Mouse (Mus musculus): ENCODE results near the gene Ypel2. TPM values are rescaled to one million over a fixed set of nuclear protein-coding genes. Genes with fewer than 3 reads are reported as not detected.

Gene Ypel2
- polyA plus RNA-seq, 1 experiment from 2014 or later, result 22.8 TPM

- H3K27ac ChIP-seq (replicated peaks in 1 of 2; ENCODE audit: control insufficient read depth in 1 of 2, insufficient read depth in 1 of 2, low read depth in 2 of 2, low read length in 2 of 2), result peak overlapping the region; percentile 83 to 94
- no peaks in the 10 kb centered on the region for H3K27me3 ChIP-seq (ENCODE audit: control insufficient read depth, insufficient read depth, low read length)
- WGBS, result 52% methylated on average over 11 of the region's 11 CpGs
- H3K9ac ChIP-seq (ENCODE audit: low read length), result peak overlapping the region; percentile 44
- no peak overlapping the region for H3K4me3 ChIP-seq (ENCODE audit: control insufficient read depth in 1 of 2, insufficient read depth in 1 of 2, low read depth in 1 of 2, low read length in 2 of 2)
- H3K9me3 ChIP-seq (ENCODE audit: control insufficient read depth, low read length), result no peaks in the 10 kb centered on the region
- peaks cover 8% of the 10 kb centered on the region; the same call in 1 of the 2 replicates for H3K36me3 ChIP-seq (ENCODE audit: control insufficient read depth, insufficient read depth, low read length)
- H3K4me1 ChIP-seq (ENCODE audit: control insufficient read depth in 2 of 2, insufficient read depth in 2 of 2, low read length in 2 of 2), result peaks cover 66 to 91% of the 10 kb centered on the region in 2 experiments
- ATAC-seq (ENCODE audit: insufficient number of reproducible peaks, insufficient read depth, low FRiP score, low read depth), result peak; percentile 62
- H3K4me2 ChIP-seq (ENCODE audit: low read length), result peak overlapping the region; percentile 37
Measured at GRCm38 (mm10) chr11:86961510-86962303, 31.8 kb downstream of the Ypel2 start.

GRCm38 (mm10) chr11:86960331-86960730 lies 33.2 kb downstream of the Ypel2 start:
- H3K9me3 ChIP-seq (ENCODE audit: control insufficient read depth, low read length), result no peaks in the 10 kb centered on the region
- H3K27me3 ChIP-seq (ENCODE audit: control insufficient read depth, insufficient read depth, low read length), result no peaks in the 10 kb centered on the region
- no peak overlapping the region for H3K4me3 ChIP-seq (ENCODE audit: control insufficient read depth in 1 of 2, insufficient read depth in 1 of 2, low read depth in 1 of 2, low read length in 2 of 2)
- H3K9ac ChIP-seq (ENCODE audit: low read length), result no peak overlapping the region; the same call in 1 of the 2 replicates
- H3K27ac ChIP-seq (replicated peaks in 1 of 2; ENCODE audit: control insufficient read depth in 1 of 2, insufficient read depth in 1 of 2, low read depth in 2 of 2, low read length in 2 of 2), result peak overlapping the region; percentile 46 to 94; a peak in 2 of 4 replicates
- H3K4me1 ChIP-seq (ENCODE audit: control insufficient read depth in 2 of 2, insufficient read depth in 2 of 2, low read length in 2 of 2), result peaks cover 77 to 98% of the 10 kb centered on the region in 2 experiments
- no peak overlapping the region for H3K4me2 ChIP-seq (ENCODE audit: low read length)
- 72% methylated on average over 2 of the region's 2 CpGs for WGBS
- H3K36me3 ChIP-seq (ENCODE audit: control insufficient read depth, insufficient read depth, low read length), result 0 out of 2 replicates have a peak, but pooled peaks cover under 1% of the 10 kb centered on the region
- no peak for ATAC-seq (ENCODE audit: insufficient number of reproducible peaks, insufficient read depth, low FRiP score, low read depth)

GRCm38 (mm10) chr11:86958721-86959675 lies 34.5 kb downstream of the Ypel2 start:
- no peak overlapping the region for H3K4me3 ChIP-seq (ENCODE audit: control insufficient read depth in 1 of 2, insufficient read depth in 1 of 2, low read depth in 1 of 2, low read length in 2 of 2)
- peak overlapping the region; percentile 54 for H3K9ac ChIP-seq (ENCODE audit: low read length)
- peak overlapping the region; percentile 16; the same call in 1 of the 2 replicates for H3K4me2 ChIP-seq (ENCODE audit: low read length)
- H3K9me3 ChIP-seq (ENCODE audit: control insufficient read depth, low read length), result no peaks in the 10 kb centered on the region
- peak overlapping the region; percentile 85 to 94 for H3K27ac ChIP-seq (replicated peaks in 1 of 2; ENCODE audit: control insufficient read depth in 1 of 2, insufficient read depth in 1 of 2, low read depth in 2 of 2, low read length in 2 of 2)
- peaks cover 76 to 96% of the 10 kb centered on the region in 2 experiments for H3K4me1 ChIP-seq (ENCODE audit: control insufficient read depth in 2 of 2, insufficient read depth in 2 of 2, low read length in 2 of 2)
- 24% methylated on average over 12 of the region's 12 CpGs for WGBS
- no peaks in the 10 kb centered on the region for H3K27me3 ChIP-seq (ENCODE audit: control insufficient read depth, insufficient read depth, low read length)
- no peak for ATAC-seq (ENCODE audit: insufficient number of reproducible peaks, insufficient read depth, low FRiP score, low read depth)
- H3K36me3 ChIP-seq (ENCODE audit: control insufficient read depth, insufficient read depth, low read length), result no peaks in the 10 kb centered on the region

- peak overlapping the region; percentile 85 to 94 for H3K27ac ChIP-seq (replicated peaks in 1 of 2; ENCODE audit: control insufficient read depth in 1 of 2, insufficient read depth in 1 of 2, low read depth in 2 of 2, low read length in 2 of 2)
- no peak overlapping the region for H3K4me3 ChIP-seq (ENCODE audit: control insufficient read depth in 1 of 2, insufficient read depth in 1 of 2, low read depth in 1 of 2, low read length in 2 of 2)
- H3K4me2 ChIP-seq (ENCODE audit: low read length), result peak overlapping the region; percentile 16; the same call in 1 of the 2 replicates
- no peaks in the 10 kb centered on the region for H3K27me3 ChIP-seq (ENCODE audit: control insufficient read depth, insufficient read depth, low read length)
- H3K4me1 ChIP-seq (ENCODE audit: control insufficient read depth in 2 of 2, insufficient read depth in 2 of 2, low read length in 2 of 2), result peaks cover 68 to 87% of the 10 kb centered on the region in 2 experiments
- peak overlapping the region; percentile 54 for H3K9ac ChIP-seq (ENCODE audit: low read length)
- H3K9me3 ChIP-seq (ENCODE audit: control insufficient read depth, low read length), result no peaks in the 10 kb centered on the region
- no peaks in the 10 kb centered on the region for H3K36me3 ChIP-seq (ENCODE audit: control insufficient read depth, insufficient read depth, low read length)
- ATAC-seq (ENCODE audit: insufficient number of reproducible peaks, insufficient read depth, low FRiP score, low read depth), result no peak
- WGBS, result 4% methylated on average over 6 of the region's 6 CpGs
Measured at GRCm38 (mm10) chr11:86958182-86958581, 35.3 kb downstream of the Ypel2 start.

DNA sequence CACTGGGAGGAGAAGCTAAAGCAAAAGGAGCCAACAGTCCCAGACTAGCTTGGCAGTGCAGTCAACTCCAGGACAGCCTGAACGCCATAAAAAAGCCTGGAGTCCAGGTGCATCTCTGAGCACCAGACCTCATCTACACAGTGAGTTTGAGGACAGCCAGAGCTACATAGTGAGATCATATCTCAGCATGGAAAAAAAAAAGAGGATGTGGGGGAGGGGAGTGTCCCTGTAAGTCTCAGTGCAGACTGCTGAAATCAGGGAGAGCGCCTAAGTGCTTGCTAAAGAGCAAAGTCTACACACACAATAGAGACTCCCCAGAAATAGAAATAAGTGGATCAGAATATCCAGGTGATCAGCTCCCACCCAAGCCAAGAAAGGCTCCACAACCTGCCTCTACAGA lies 37.1 kb downstream of the Ypel2 start:
- Histone ChIP-seq H3K4me3 (ENCODE audit: control insufficient read depth in 1 of 2, insufficient read depth in 1 of 2, low read depth in 1 of 2, low read length in 2 of 2) (no peak overlapping the region), H3K4me1 (ENCODE audit: control insufficient read depth in 2 of 2, insufficient read depth in 2 of 2, low read length in 2 of 2) (peaks cover 54 to 83% of the 10 kb centered on the region in 2 experiments), H3K36me3 (ENCODE audit: control insufficient read depth, insufficient read depth, low read length) (peaks cover 10% of the 10 kb centered on the region), H3K9ac (ENCODE audit: low read length) (no peak overlapping the region), H3K4me2 (ENCODE audit: low read length) (no peak overlapping the region), H3K9me3 (ENCODE audit: control insufficient read depth, low read length) (no peaks in the 10 kb centered on the region), H3K27ac (replicated peaks in 1 of 2; ENCODE audit: control insufficient read depth in 1 of 2, insufficient read depth in 1 of 2, low read depth in 2 of 2, low read length in 2 of 2) (peak overlapping the region; percentile 50 to 94), H3K27me3 (ENCODE audit: control insufficient read depth, insufficient read depth, low read length) (no peaks in the 10 kb centered on the region)
- ATAC-seq (ENCODE audit: insufficient number of reproducible peaks, insufficient read depth, low FRiP score, low read depth), result no peak
- WGBS, result 24% methylated on average over 2 of the region's 2 CpGs

DNA sequence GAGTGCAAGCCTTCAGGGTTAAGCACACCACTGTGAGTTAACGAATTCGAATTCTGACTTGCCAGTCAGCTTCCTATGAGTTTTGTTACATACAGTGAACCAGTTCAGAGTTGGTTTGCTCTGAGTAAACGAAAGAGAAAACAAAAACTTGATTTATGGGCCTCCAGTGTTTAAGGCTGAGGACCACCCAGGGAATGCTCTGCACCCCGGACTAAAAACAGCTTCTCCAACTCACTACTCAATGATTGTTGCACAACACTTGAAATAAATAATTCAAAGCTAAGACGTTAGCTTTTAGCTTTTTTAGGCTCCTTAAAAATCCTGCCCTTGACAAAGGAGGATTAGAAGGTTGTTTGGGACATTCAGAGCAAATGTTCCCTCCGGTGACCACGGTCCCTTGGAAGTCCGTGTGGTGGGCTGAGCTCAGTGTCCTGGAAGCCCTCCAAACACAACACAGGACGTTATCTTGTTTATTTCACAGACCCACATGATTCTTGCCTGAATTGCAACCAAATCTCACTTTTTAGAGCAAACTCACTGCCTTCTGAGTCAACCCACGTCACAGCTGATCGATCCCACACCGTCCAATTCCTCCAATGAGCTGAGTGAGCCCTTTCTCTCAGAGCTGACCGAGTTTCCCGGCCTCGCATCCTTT lies 38.8 kb downstream of the Ypel2 start:
- peaks cover 12% of the 10 kb centered on the region for H3K36me3 ChIP-seq (ENCODE audit: control insufficient read depth, insufficient read depth, low read length)
- H3K4me3 ChIP-seq (ENCODE audit: control insufficient read depth in 1 of 2, insufficient read depth in 1 of 2, low read depth in 1 of 2, low read length in 2 of 2), result no peak overlapping the region
- H3K9me3 ChIP-seq (ENCODE audit: control insufficient read depth, low read length), result no peaks in the 10 kb centered on the region
- H3K27ac ChIP-seq (replicated peaks in 1 of 2; ENCODE audit: control insufficient read depth in 1 of 2, insufficient read depth in 1 of 2, low read depth in 2 of 2, low read length in 2 of 2), result peak overlapping the region; percentile 15 to 35; a peak in 2 of 4 replicates
- no peaks in the 10 kb centered on the region for H3K27me3 ChIP-seq (ENCODE audit: control insufficient read depth, insufficient read depth, low read length)
- 66% methylated on average over 15 of the region's 15 CpGs for WGBS
- no peak overlapping the region for H3K9ac ChIP-seq (ENCODE audit: low read length)
- H3K4me2 ChIP-seq (ENCODE audit: low read length), result no peak overlapping the region
- H3K4me1 ChIP-seq (ENCODE audit: control insufficient read depth in 2 of 2, insufficient read depth in 2 of 2, low read length in 2 of 2), result peaks cover 57 to 83% of the 10 kb centered on the region in 2 experiments
- no peak for ATAC-seq (ENCODE audit: insufficient number of reproducible peaks, insufficient read depth, low FRiP score, low read depth)

DNA sequence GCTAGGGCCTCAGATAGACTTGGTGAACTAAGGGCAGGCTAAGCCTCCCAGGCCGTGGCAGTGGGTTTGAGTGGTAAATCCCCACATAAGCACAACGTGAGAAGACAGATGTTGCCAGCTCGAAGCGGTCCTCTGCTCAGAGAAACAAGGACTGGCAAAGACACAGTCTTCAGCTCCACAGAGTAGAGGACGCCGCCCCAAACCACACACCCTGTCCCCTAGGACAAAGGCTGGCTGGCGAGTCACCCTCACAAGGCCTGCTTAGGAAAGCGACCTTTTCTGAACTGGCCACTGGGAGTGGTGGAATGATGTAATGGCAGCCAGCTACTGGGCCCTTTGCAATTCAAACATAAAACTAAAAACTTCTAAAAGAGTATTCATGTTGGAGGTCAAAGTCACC lies 40.4 kb downstream of the Ypel2 start:
- Histone ChIP-seq H3K27me3 (ENCODE audit: control insufficient read depth, insufficient read depth, low read length) (no peaks in the 10 kb centered on the region), H3K27ac (replicated peaks in 1 of 2; ENCODE audit: control insufficient read depth in 1 of 2, insufficient read depth in 1 of 2, low read depth in 2 of 2, low read length in 2 of 2) (peak overlapping the region in 1 of 2 experiments; percentile 29; a peak in 1 of 4 replicates), H3K4me2 (ENCODE audit: low read length) (no peak overlapping the region), H3K4me3 (ENCODE audit: control insufficient read depth in 1 of 2, insufficient read depth in 1 of 2, low read depth in 1 of 2, low read length in 2 of 2) (no peak overlapping the region), H3K36me3 (ENCODE audit: control insufficient read depth, insufficient read depth, low read length) (peaks cover 23% of the 10 kb centered on the region), H3K9ac (ENCODE audit: low read length) (no peak overlapping the region), H3K4me1 (ENCODE audit: control insufficient read depth in 2 of 2, insufficient read depth in 2 of 2, low read length in 2 of 2) (peaks cover 44 to 71% of the 10 kb centered on the region in 2 experiments), H3K9me3 (ENCODE audit: control insufficient read depth, low read length) (0 out of 2 replicates have a peak, but pooled peaks cover 3% of the 10 kb centered on the region)
- no peak for ATAC-seq (ENCODE audit: insufficient number of reproducible peaks, insufficient read depth, low FRiP score, low read depth)
- WGBS, result 73% methylated on average over 8 of the region's 8 CpGs
